Mouse (Mus musculus) cerebellum, postnatal 10 days (tissue): Measurements from ENCODE around the gene Igfbp6.

Source experiments
- DNase-seq, 2 experiments: peaks; one replicate each; pipeline ENCODE4 v3.0.0; 2021; ENCODE audit warnings: mixed read lengths in 2 of 2

The Igfbp6 gene

DNA sequence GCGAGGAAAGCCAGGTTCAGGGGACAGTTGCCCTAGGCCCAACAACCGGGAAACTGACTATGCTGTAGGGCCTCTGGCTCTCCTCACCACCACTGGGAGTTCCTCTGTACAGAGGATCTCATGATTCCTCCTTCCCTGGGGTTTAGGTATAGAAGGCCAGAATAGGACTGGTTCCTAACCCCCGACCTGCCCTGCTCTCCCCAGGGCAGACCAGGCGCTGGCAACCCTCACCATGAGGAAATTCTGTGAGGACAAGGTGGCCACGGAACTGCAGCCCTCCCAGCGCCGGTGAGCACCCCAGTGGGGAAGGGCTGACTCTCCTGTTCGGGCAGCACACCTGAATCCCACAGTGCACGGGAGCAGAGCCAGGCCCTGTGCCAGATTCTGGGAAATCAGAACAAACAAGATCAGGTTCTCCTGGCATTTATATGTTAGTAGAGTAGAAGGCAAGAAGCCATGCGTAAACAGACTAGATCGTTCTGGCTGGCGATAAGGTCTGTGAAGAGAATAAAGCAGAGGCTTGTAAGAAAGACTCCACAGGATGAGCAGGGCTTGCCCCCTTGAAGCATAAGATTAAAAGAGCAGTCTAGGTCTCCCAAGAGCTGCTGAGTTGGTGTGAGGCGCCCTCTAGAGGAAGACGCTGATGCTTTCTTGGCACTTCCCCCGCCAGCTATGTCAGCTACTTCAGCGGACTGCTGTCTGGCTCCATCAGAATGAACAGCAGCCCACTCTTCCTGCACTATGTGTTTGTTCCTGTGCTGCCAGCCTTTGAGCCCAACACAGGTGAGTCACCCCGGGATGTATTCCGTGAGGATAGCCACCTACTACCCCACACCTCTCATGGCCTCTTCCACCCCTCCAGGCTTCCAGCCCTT is 35.3 kb upstream of the Igfbp6 start:
- DNase-seq = peak; percentile 93 to 94

DNA sequence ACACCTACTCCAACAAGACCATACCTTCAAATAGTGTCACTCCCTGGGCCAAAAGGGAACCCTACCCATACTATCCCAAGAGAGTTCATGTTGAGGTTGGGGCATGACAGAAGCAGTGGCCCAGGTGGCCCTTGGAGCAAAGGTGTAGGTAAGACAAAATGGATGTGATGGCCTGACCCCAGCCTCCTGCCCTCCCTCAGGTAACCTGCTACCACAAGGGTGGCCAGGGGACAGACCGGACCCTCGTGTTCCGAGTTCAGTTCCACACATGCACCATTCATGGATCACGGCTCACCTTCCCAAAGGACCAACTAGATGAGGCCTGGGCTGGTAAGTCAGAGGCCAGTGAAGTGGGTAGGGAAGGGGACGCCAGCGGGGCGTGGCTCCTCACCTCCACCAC is 33.9 kb upstream of the Igfbp6 start:
- DNase-seq = no peak

DNA sequence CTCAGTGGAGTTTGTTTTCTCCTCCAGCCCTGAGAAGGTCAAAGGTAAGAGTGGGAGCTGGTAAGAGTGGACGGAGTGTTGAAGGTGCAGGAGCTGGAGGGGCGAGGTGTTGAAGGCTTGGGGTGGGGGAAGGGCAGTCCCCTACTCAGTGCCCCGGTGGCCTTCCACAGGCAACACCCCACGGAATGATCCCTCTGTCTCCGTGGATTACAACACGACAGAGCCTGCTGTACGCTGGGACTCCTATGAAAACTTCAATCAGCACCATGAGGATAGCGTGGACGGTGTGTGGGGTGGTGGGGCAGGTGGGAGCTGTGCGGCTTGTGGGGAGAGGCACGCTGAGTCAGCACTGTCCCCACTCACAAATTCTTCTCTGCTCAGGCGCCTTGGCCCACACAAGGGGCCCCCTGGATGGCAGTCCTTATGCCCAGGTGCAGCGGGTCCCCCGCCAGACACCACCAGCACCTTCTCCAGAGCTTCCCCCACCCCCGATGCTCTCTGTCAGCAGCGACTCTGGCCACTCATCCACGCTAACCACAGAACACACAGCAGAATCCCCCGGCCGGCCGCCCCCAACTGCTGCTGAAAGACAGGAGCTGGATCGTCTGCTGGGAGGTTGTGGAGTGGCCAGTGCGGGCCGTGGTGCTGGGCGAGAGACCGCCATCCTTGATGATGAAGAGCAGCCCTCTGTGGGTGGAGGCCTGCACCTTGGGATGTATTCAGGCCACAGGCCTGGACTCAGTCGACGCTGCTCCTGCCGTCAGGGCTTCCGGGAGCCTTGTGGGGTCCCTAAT is 33.3 kb upstream of the Igfbp6 start:
- peak in 1 of 2 experiments; percentile 48 for DNase-seq

DNA sequence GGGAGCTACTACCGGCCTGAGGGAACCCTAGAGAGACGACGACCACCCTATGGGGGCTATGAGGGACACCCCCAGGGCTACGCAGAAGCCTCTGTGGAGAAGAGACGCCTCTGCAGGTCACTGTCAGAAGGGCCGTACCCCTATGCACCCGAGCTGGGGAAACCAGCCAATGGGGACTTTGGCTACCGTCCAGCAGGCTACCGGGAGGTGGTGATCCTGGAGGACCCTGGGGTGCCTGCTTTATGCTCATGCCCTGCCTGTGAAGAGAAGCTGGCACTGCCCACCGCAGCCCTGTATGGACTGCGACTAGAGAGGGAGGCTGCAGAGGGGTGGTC is 32.7 kb upstream of the Igfbp6 start:
- DNase-seq = peak; percentile 60 to 68

DNA sequence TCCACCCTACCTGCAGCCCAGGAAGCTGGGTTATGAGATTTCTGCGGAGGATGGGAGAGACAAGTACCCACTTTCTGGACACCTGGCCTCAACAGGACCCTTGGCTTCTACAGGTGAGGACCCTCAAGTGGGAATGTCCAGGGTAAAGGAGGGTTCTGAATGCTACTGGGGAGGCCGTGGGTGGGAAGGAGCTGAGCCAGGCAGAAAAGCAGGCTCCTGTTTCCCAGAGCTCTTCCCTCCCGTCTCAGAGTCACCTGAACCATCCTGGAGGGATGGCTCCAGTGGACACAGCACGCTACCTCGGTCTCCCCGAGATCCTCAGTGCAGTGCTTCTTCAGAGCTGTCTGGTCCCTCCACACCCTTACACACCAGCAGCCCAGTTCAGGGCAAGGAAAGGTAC is 32.0 kb upstream of the Igfbp6 start:
- peak in 1 of 2 experiments; percentile 35 for DNase-seq

DNA sequence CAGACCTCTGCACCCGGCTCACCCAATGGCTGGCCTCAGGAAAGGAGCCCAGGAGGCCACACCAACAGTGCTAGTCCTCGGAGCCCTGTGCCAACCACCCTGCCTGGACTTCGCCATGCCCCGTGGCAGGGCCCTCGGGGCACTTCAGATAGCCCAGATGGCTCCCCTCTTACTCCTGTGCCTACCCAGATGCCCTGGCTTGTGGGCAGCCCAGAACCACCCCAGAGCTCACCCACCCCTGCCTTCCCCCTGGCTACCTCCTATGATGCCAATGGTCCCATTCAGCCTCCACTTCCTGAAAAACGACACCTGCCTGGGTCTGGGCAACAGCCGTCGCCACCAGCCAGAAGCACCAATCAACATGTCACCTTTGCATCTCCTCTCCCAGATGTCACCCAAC is 31.3 kb upstream of the Igfbp6 start:
- DNase-seq = peak in 1 of 2 experiments; percentile 39

DNA sequence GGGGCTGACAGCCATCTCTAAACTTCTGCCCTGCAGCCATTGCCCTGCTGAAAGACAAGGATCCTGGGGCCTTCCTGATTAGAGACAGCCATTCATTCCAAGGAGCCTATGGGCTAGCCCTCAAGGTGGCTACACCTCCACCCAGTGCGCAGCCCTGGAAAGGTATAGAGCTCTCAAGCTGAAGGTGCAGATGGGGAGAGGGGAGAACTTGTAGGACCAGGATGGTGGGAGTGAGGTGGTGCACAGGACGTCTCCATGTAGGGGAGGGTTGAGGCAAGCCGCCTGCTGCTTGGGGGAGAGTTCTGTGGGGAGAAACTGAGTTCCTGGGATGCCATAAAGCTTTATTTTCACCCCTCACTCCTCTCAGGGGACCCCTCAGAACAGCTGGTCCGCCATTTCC is 30.5 kb upstream of the Igfbp6 start:
- no peak for DNase-seq

DNA sequence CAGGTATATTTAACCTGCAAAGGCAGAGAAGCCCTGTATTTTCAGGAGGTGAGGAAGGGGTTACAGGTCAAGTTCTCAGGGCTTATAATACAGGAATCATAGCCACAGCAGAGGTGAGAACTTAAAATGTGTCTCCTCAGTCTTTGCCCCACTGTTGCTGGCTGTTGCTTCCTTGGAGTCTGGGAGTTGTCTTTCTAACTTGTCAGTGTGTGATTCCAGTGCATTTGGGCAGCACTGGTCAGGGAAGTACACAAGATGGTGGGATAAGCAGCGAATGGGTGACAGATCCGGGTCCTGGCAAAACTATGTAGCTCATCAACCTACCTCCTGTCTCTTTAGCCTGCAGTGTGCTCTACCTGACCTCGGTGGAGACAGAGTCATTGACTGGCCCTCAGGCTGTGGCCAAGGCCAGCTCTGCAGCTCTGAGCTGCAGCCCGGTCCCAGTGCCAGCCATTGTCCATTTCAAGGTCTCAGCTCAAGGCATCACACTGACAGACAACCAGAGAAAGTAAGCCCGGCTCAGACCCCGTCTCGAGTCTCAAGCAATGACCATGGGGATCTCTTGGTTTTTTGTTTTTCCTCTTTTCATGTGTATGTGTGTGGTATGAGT is 29.4 kb upstream of the Igfbp6 start:
- DNase-seq = peak in 1 of 2 experiments; percentile 37

DNA sequence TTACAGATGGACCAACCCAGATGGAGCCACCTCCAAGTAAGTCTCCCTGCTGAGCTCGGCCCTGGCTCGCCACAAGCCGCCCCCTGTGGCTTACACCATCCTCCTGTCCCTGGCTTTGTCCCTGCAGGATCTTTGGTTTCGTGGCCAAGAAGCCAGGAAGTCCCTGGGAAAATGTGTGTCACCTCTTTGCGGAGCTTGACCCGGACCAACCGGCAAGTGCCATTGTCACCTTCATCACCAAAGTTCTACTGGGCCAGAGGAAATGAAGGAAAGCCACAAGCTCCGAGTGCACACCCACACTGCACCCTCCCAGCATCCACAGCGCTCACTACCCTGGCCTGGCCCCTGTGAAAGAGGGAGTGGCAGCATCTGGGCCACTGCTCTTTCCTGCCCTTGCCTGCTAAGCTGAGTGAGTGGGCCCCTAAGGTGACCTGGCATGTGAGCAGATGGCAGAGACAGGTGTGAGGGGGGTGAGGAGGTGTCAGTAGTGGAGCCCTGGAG is 28.4 kb upstream of the Igfbp6 start:
- DNase-seq = peak; percentile 71 to 78

DNA sequence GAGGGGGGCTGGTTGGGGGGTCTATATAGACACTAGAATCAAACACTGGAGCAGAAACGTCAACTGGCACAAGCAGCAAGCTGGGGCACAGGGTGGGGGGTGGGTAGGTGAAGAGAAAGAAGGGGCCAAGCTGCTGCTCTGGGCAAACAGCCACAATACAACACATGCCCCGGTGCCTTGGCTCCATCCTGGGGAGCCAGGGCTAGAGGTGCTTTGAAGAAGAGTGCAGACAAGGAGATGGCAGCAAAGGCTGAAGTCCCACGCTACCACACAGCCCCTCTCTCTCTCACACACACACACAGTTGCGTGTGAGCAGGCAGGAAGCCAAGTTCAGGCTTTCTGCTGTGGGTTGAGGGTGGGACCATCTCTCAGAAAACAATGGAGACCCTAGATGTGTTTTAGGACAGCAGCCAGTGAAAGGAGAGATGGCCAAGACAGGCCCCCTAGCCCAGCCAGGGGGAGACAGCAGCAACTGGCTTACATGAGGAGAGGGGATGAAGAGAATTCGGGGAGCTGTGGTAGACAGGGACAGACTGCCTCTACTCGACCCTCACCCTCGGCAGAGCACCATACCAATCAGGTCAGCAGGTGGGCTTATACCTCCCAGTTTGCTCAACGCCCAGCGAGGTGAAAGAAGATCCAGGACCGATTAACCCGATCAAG is 27.3 kb upstream of the Igfbp6 start:
- DNase-seq = peak; percentile 87 to 91

DNA sequence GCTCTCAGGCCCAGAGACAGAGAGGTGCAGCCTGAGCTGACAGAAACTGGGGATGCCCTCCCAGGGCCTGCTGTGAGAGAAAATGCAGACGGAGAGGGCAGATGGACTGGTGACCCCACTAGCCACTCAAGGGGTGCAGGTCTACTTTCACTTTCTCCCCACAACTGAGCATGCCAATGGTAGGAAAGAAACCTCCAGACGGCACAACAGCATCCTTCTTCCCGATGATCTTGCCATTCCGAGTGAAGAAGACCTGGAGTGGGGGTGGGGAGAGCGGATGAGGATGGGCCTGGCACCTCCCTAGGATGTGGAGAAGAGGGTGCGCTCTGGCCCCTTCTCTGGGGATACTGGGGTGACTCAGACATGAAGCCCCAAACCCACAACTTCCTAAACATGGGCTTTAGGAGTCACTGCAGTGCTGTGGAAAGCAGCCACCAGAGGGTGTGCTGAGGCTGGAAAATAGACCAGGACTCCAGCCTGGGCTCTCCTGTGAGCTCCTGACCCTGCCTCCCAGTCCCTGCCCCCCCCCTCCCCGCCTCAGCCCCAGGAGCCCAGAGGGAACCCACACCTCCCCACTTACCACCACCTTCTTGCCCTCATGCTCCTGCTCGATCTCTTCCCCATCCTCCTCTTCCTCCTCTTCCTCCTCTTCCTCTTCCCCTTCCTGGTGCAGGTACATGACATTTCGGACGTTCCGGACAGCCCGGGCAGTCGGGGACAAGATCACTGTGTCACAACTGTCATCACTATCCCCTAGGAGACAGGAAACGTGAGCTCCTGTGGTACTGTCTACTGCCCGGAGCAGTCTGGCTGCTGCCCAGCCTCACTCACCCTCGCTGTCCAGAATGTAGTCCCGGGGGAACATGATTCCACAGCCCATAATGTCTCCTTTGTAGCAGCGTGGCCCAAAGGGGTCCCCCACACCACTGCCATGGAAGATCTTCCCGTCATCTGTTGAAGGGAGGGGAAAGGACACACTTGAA is 26.4 kb upstream of the Igfbp6 start:
- peak; percentile 78 to 80 for DNase-seq

DNA sequence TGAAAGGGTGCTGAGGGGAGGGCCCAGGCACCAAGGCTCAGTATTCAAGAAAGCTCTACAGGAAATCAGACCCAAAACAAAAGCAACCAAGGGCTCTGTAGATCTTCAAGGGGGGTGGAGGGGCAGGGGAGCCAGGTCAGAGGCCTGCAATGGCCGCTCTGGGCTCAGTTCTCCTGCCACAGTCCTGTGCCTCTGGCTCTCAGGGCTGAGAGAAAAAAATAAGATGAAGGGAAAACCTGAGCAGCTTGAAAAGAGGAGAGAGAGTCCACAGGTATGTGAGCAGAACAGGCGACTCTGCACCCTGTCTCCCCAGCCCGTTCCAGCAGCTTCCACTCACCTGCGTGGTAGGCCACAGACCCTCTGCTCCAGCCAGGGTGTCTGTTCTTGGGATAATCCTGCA is 25.6 kb upstream of the Igfbp6 start:
- no peak for DNase-seq

DNA sequence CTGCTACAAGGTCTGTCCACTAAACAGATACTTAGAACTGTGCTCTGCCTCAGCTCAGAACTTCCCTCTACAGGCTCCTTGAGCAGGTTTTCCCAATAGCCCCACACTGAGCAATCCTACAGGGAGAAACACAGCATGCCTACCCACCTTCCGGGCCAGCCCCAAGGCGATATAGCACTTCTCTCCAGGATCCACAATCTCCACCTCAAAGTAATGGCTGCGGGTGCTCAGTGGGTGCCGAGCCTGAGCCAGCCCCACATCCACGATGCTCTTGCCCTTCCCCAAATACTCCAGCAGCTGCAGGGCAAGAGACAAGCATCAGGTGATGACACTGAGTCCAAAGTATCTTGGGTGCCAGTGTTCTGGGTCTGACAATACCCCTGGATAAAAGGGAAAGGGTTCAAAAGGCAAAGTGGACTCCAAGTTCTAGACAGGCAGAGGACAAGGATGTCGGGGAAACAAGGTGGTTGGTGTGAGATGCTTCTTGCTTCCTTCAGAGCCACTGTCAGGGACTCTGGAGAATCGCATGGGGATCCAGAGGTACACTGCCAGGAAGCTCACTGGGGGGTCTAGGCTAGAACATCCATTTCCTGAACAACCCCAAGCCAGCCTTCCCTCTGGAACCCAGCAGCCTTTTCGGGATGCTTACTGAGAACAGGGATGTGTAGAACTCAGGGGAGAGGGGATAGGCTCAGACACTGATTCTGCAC is 24.9 kb upstream of the Igfbp6 start:
- DNase-seq = peak; percentile 75 to 81

DNA sequence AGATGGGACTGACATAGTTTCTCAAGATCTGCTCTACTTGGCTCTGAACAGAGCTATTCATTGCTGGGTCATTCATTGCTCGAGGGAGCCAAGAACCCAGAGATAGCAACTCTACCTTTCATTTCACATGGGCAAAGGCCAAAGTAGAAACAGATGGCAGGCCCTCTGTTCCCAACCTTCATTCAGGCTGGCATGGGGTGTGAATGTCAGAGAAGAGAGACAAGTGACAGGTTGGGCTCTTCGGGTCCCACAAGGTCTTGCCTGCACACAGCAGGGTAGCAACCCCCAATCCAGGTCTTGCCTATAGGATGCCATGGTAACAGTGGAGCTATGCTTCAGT is 24.4 kb upstream of the Igfbp6 start:
- DNase-seq = peak; percentile 87 to 91

DNA sequence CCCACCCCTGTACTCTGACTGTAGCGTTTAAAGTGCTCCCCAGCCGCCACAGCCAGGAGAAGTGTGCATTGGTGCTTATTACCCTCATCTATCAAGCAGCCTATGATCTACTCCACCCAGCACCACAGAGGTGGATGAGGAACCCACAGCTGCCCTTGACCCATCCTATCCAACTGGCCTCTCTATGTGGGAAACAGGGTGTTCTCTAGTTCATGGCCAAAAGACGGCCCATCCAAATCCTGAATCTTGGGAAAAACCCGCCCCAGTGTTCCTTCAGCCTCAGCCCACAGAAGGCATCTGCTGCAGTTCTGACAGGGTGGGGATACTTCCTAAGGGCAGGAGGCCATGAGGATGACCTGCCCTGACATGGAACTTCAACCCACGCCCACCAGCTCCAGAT is 23.6 kb upstream of the Igfbp6 start:
- peak in 1 of 2 experiments; percentile 22 for DNase-seq

DNA sequence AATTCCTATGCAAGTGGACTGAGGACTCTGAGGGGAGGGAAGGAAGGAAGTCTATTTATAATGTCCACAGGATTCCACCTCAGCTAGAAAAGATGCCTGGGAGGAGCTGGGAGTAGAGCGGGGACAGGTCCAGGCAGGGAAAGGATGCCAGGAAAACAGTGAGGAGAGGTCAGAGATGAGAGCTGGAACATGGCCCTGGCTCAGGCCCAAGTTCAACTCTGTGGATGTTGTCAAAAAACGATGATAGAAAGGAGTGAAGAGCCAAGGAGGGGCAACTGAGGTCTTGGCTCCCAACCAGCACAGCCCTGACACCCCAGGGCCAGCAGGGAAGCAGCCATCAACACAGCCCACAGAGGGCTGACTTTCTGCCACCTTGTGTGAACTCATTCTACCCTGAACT is 17.9 kb upstream of the Igfbp6 start:
- DNase-seq = peak; percentile 92 to 95

DNA sequence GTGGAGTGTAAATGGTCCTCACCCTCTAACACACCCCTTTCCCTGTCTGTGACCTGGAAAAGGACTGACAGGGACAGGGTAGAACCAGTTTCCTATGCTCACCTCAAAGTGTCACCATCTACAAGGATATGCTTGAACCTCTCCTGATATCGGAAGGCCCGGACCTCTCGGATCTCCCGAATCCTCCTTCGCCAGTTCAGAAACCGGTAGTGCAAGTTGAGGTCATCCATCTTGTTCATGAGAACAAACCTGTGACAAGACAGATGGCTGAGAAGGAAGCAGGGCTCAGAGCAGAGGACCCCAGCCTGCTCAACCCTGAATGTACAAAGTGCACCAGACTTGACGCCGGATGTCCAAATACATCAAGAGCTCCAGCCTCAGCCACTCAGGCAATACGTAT is 10.8 kb upstream of the Igfbp6 start:
- DNase-seq = peak in 1 of 2 experiments; percentile 5

DNA sequence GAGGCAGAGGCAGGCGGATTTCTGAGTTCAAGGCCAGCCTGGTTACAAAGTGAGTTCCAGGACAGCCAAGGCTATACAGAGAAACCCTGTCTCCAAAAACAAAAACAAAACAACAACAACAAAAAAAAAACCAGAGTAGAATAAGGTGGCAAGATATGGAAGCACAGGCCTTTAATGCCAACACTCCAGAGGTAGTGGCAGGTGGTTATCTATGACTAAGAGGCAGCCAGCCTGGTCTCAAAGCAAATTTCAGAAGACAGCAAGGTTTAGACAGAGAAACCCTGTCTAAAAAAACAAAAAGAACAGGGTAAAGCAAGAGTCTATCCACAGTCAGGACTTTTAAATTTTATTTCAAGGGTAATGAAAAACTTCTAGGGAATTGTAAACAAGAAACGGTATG is 9.5 kb upstream of the Igfbp6 start:
- no peak for DNase-seq

DNA sequence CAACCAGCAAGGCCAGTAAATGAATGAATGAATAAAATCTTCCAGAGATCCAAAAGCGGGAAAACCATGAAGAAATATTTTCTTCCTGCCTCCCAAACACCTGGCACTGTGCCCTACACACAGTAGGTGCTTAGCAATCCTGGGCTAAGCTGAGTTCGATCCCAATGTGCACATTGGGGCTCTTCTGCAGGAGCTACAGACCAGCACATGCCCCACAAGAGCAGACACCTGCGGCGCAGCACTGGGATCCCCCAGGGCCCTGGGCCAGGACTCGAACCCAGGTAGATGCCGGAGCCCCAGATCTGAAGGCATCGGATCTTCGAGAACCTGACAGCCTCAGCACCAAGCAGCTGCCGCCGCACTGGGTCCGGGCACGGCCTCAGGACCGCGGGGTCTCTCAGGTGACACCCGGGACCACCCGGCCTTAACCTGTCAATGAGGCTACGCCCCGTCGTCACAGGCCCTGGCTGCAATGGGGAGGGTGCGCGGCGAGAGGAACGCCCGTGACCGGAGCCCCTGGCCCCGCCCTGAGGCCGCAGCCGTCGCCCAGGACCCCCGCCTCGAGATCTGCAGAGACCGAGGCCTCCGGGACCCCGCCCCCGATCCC is 8.5 kb upstream of the Igfbp6 start:
- peak; percentile 70 to 72 for DNase-seq

DNA sequence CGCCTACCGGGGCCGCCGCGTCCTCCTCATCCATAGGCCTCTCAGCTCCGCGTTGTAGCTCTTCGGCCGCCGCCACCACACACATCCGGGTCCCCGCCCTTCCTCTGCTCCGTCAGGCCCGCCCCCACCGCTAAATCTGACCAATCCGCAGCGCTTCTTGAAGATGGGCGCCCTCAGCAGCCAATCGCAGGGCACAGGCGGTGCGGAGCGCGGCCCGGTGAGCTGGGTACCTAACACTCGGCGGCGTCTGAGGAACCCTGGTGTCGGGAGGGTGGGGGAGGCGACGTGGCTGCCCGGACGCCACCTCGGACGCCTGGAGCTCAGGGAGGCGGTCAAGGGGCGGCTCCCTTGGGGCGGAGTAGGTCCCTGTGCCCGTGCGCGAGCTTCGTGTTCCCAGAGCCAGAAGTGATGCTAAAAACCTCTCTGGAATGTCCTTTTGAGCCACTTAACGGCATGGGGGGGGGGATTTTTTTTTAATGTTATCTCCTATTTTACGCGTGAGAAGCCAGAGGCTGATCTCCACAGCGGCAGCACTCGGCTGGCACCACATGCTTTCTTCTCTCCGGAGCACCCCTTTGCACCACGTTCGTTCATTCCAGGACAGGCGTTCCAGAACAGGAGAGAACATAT is 7.9 kb upstream of the Igfbp6 start, which contains the start of gene Spryd3:
Gene Spryd3 (minus strand): TSS at position 106 of the 630 bp plus-strand sequence.
- peak; percentile 98 to 99 for DNase-seq
